Mouse (Mus musculus): ENCODE measurements around the gene Igfbp7. TPM values are rescaled to one million over a fixed set of nuclear protein-coding genes. Genes with fewer than 3 reads are reported as not detected.

The Igfbp7 gene
- polyA plus RNA-seq (2015; fragmentation: Nextera tagmentation; extraction: Ambion mirVana): 87.4 and 92.5 TPM in 2 replicates

GRCm38 (mm10) chr5:77407341-77408298 is at the start of gene Igfbp7:
Gene Igfbp7, minus strand, starts transcription at chr5:77408041.
- Histone ChIP-seq H3K4me3 (replicated peaks) (peak within 1 kb of the TSS; percentile 68), H3K4me1 (replicated peaks) (no peaks in the 10 kb centered on the region), H3K9me3 (no peaks in the 10 kb centered on the region), H3K9ac (peak within 1 kb of the TSS; percentile 59), H3K27me3 (replicated peaks) (no peaks in the 10 kb centered on the region), H3K36me3 (no peaks in the 10 kb centered on the region), H3K27ac (peak within 1 kb of the TSS; percentile 58; the same call in 1 of the 2 replicates), H3K4me2 (replicated peaks) (peak within 1 kb of the TSS; percentile 99)
- 4% methylated on average over 101 of the region's 101 CpGs for WGBS
- peak; percentile 96 for ATAC-seq

- no peak overlapping the region for H3K4me2 ChIP-seq (replicated peaks)
- no peaks in the 10 kb centered on the region for H3K27me3 ChIP-seq (replicated peaks)
- 72% methylated on average over 6 of the region's 6 CpGs for WGBS
Measured at GRCm38 (mm10) chr5:77452103-77452502, 44.3 kb upstream of the Igfbp7 start.

GRCm38 (mm10) chr5:77449531-77449930 is 41.7 kb upstream of the Igfbp7 start:
- no peak overlapping the region for H3K27ac ChIP-seq
- no peaks in the 10 kb centered on the region for H3K27me3 ChIP-seq (replicated peaks)
- H3K4me1 ChIP-seq (replicated peaks): no peaks in the 10 kb centered on the region
- H3K36me3 ChIP-seq: no peaks in the 10 kb centered on the region
- H3K9ac ChIP-seq: no peak overlapping the region
- H3K4me3 ChIP-seq (replicated peaks): no peak overlapping the region
- ATAC-seq: no peak
- H3K4me2 ChIP-seq (replicated peaks): no peak overlapping the region
- WGBS: 88% methylated on average over 7 of the region's 7 CpGs
- no peaks in the 10 kb centered on the region for H3K9me3 ChIP-seq

More at GRCm38 (mm10) chr5:77452103-77452502, 44.3 kb upstream of the Igfbp7 start:
- Histone ChIP-seq H3K27ac (no peak overlapping the region), H3K4me3 (replicated peaks) (no peak overlapping the region), H3K9me3 (no peaks in the 10 kb centered on the region), H3K36me3 (no peaks in the 10 kb centered on the region), H3K9ac (no peak overlapping the region), H3K4me1 (replicated peaks) (no peaks in the 10 kb centered on the region)
- ATAC-seq: no peak

- H3K4me1 ChIP-seq (replicated peaks): no peaks in the 10 kb centered on the region
- peak; percentile 47; the same call in 1 of the 2 replicates for ATAC-seq
- no peak overlapping the region for H3K9ac ChIP-seq
- WGBS: 82% methylated on average over 4 of the region's 4 CpGs
- no peak overlapping the region for H3K4me2 ChIP-seq (replicated peaks)
- H3K36me3 ChIP-seq: no peaks in the 10 kb centered on the region
- H3K27me3 ChIP-seq (replicated peaks): no peaks in the 10 kb centered on the region
- H3K27ac ChIP-seq: no peak overlapping the region
- H3K4me3 ChIP-seq (replicated peaks): no peak overlapping the region
- H3K9me3 ChIP-seq: no peaks in the 10 kb centered on the region
Measured at GRCm38 (mm10) chr5:77445431-77445830, 37.6 kb upstream of the Igfbp7 start.

GRCm38 (mm10) chr5:77443889-77444573 is 36.2 kb upstream of the Igfbp7 start:
- Histone ChIP-seq H3K4me3 (replicated peaks) (no peak overlapping the region), H3K36me3 (no peaks in the 10 kb centered on the region), H3K9me3 (no peaks in the 10 kb centered on the region), H3K9ac (no peak overlapping the region), H3K4me1 (replicated peaks) (no peaks in the 10 kb centered on the region), H3K27me3 (replicated peaks) (no peaks in the 10 kb centered on the region), H3K4me2 (replicated peaks) (no peak overlapping the region), H3K27ac (no peak overlapping the region)
- 85% methylated on average over 8 of the region's 8 CpGs for WGBS
- no peak for ATAC-seq

- no peak for ATAC-seq
- Histone ChIP-seq H3K4me2 (replicated peaks) (no peak overlapping the region), H3K4me3 (replicated peaks) (no peak overlapping the region), H3K36me3 (no peaks in the 10 kb centered on the region), H3K27me3 (replicated peaks) (no peaks in the 10 kb centered on the region), H3K27ac (no peak overlapping the region), H3K9me3 (no peaks in the 10 kb centered on the region), H3K4me1 (replicated peaks) (no peaks in the 10 kb centered on the region), H3K9ac (no peak overlapping the region)
- 65% methylated on average over 15 of the region's 15 CpGs for WGBS
Measured at GRCm38 (mm10) chr5:77442856-77443623, 35.2 kb upstream of the Igfbp7 start.

- H3K9me3 ChIP-seq: no peaks in the 10 kb centered on the region
- no peak overlapping the region for H3K4me3 ChIP-seq (replicated peaks)
- H3K4me2 ChIP-seq (replicated peaks): no peak overlapping the region
- H3K27me3 ChIP-seq (replicated peaks): no peaks in the 10 kb centered on the region
- H3K27ac ChIP-seq: no peak overlapping the region
- H3K36me3 ChIP-seq: no peaks in the 10 kb centered on the region
- no peaks in the 10 kb centered on the region for H3K4me1 ChIP-seq (replicated peaks)
- 74% methylated on average over 4 of the region's 4 CpGs for WGBS
- no peak overlapping the region for H3K9ac ChIP-seq
- no peak for ATAC-seq
Measured at GRCm38 (mm10) chr5:77436308-77436707, 28.5 kb upstream of the Igfbp7 start.

- Histone ChIP-seq H3K36me3 (no peaks in the 10 kb centered on the region), H3K27ac (no peak overlapping the region), H3K27me3 (replicated peaks) (no peaks in the 10 kb centered on the region), H3K9me3 (no peaks in the 10 kb centered on the region), H3K4me1 (replicated peaks) (no peaks in the 10 kb centered on the region), H3K4me2 (replicated peaks) (no peak overlapping the region), H3K9ac (no peak overlapping the region), H3K4me3 (replicated peaks) (no peak overlapping the region)
- ATAC-seq: peak; percentile 23; the same call in 1 of the 2 replicates
- WGBS: 59% methylated on average over 11 of the region's 11 CpGs
Measured at GRCm38 (mm10) chr5:77434060-77434459, 26.2 kb upstream of the Igfbp7 start.

- 0 out of 2 replicates have a peak, but pooled peaks have one; percentile 10 for ATAC-seq
- Histone ChIP-seq H3K4me2 (replicated peaks) (no peak overlapping the region), H3K36me3 (no peaks in the 10 kb centered on the region), H3K27ac (no peak overlapping the region), H3K9me3 (no peaks in the 10 kb centered on the region), H3K9ac (no peak overlapping the region), H3K4me3 (replicated peaks) (no peak overlapping the region), H3K27me3 (replicated peaks) (no peaks in the 10 kb centered on the region), H3K4me1 (replicated peaks) (no peaks in the 10 kb centered on the region)
- WGBS: 60% methylated on average over 9 of the region's 9 CpGs
Measured at GRCm38 (mm10) chr5:77433561-77433960, 25.7 kb upstream of the Igfbp7 start.

GRCm38 (mm10) chr5:77433119-77433518 is 25.3 kb upstream of the Igfbp7 start:
- no peak overlapping the region for H3K9ac ChIP-seq
- H3K4me1 ChIP-seq (replicated peaks): no peaks in the 10 kb centered on the region
- no peak overlapping the region for H3K4me2 ChIP-seq (replicated peaks)
- no peaks in the 10 kb centered on the region for H3K9me3 ChIP-seq
- H3K4me3 ChIP-seq (replicated peaks): no peak overlapping the region
- no peaks in the 10 kb centered on the region for H3K27me3 ChIP-seq (replicated peaks)
- no peak overlapping the region for H3K27ac ChIP-seq
- H3K36me3 ChIP-seq: no peaks in the 10 kb centered on the region
- ATAC-seq: no peak
- WGBS: 60% methylated on average over 3 of the region's 3 CpGs

- Histone ChIP-seq H3K9me3 (no peaks in the 10 kb centered on the region), H3K4me1 (replicated peaks) (no peaks in the 10 kb centered on the region), H3K27ac (no peak overlapping the region), H3K36me3 (no peaks in the 10 kb centered on the region), H3K4me2 (replicated peaks) (no peak overlapping the region), H3K9ac (no peak overlapping the region), H3K4me3 (replicated peaks) (no peak overlapping the region), H3K27me3 (replicated peaks) (no peaks in the 10 kb centered on the region)
- WGBS: 53% methylated on average over 2 of the region's 2 CpGs
- no peak for ATAC-seq
Measured at GRCm38 (mm10) chr5:77432446-77432845, 24.6 kb upstream of the Igfbp7 start.

- no peak overlapping the region for H3K27ac ChIP-seq
- ATAC-seq: no peak
- WGBS: 81% methylated on average over 9 of the region's 9 CpGs
Measured at GRCm38 (mm10) chr5:77431068-77431467, 23.2 kb upstream of the Igfbp7 start.

More at GRCm38 (mm10) chr5:77431068-77431467, 23.2 kb upstream of the Igfbp7 start:
- Histone ChIP-seq H3K9ac (no peak overlapping the region), H3K4me3 (replicated peaks) (no peak overlapping the region), H3K4me1 (replicated peaks) (no peaks in the 10 kb centered on the region), H3K4me2 (replicated peaks) (no peak overlapping the region), H3K27me3 (replicated peaks) (no peaks in the 10 kb centered on the region), H3K36me3 (no peaks in the 10 kb centered on the region), H3K9me3 (no peaks in the 10 kb centered on the region)

Data from intestine, embryonic 15.5 days (tissue).